Mouse (Mus musculus) CH12.LX (cell line): Measurements from ENCODE around the gene 1600014C10Rik.

Experiments
- CTCF ChIP-seq, 2 experiments: IDR thresholded peaks in 1 of 2; conservative IDR thresholded peaks in 1 of 2; 2 replicates each; pipeline ENCODE4 v1.5.1; 2011 to 2012; ENCODE audit warnings: low read depth in 2 of 2, low read length in 2 of 2, improper control_type of control experiment in 1 of 2, inconsistent platforms in 1 of 2, mild to moderate bottlenecking in 1 of 2, moderate library complexity in 1 of 2
- RAD21 ChIP-seq: IDR thresholded peaks from 2 replicates; pipeline ENCODE4 v1.6.1; 2011; ENCODE audit warnings: low read depth, mild to moderate bottlenecking, low read length, improper control_type of control experiment, moderate library complexity

- TF ChIP-seq CTCF (conservative IDR thresholded peaks at IDR 0.05 in 1 of 2, IDR thresholded peaks at IDR 0.05 in 1 of 2; ENCODE audit: low read depth in 2 of 2, low read length in 2 of 2) (no peak), RAD21 (no peak)
These were observed 3.1 kb upstream of the 1600014C10Rik start for GRCm38 (mm10) chr7:38179896-38180295.
